Mouse (Mus musculus) urinary bladder, adult 2 months (tissue): ENCODE data around the gene Ppp1r36. TPM values are rescaled to one million over a fixed set of nuclear protein-coding genes. Genes with fewer than 3 reads are reported as not detected.

Experiments
- DNase-seq: peaks from one replicate; pipeline ENCODE4 v3.0.0; 2022; ENCODE audit warnings: low spot score
- polyA plus RNA-seq: library from polyadenylated mRNA; depleted of rRNA; stranded (reverse); fragments of >200 nt; gene quantifications from 2 replicates; pipeline ENCODE4 v1.2.3, GENCODE M21; 2012; rRNA removed

The Ppp1r36 gene
- 11.8 TPM in 2 replicates for polyA plus RNA-seq

GRCm38 (mm10) chr12:76417433-76417854 lies at the start of gene Ppp1r36:
Gene Ppp1r36 (plus strand): TSS chr12:76417538.
- DNase-seq, result peak; percentile 44

- no peak for DNase-seq
These were observed 49.0 kb upstream of the Ppp1r36 start for GRCm38 (mm10) chr12:76368201-76368789.

DNA sequence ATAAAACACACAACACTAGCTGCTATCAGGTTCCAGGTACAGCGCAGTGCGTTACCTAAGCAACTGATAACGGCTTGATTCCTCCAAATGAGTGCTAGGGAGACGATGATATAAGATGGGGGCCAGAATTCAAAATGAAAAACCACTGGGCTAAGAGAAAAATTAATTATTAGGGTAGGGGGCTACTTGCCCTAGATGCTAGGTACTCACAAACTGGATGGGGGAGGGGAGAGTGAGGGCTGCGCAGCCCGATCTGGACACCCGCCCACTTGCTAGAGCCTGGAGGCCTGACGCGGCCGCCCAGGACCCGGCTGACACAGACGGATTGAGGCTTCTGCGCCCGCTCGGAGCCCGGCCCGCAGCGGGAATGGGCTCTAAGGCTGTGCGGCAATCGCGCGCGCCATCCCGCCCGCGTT lies 48.5 kb upstream of the Ppp1r36 start:
- DNase-seq, result no peak

GRCm38 (mm10) chr12:76369206-76369977 lies 47.9 kb upstream of the Ppp1r36 start, which contains the start of gene Zbtb25:
Gene Zbtb25 (minus strand): TSS chr12:76369602.
- peak; percentile 70 for DNase-seq

- peak; percentile 86 for DNase-seq
These were observed 47.1 kb upstream of the Ppp1r36 start, which contains the start of gene Zbtb1 for GRCm38 (mm10) chr12:76369978-76370830. Gene Zbtb1 (plus strand): TSS chr12:76370266.

DNA sequence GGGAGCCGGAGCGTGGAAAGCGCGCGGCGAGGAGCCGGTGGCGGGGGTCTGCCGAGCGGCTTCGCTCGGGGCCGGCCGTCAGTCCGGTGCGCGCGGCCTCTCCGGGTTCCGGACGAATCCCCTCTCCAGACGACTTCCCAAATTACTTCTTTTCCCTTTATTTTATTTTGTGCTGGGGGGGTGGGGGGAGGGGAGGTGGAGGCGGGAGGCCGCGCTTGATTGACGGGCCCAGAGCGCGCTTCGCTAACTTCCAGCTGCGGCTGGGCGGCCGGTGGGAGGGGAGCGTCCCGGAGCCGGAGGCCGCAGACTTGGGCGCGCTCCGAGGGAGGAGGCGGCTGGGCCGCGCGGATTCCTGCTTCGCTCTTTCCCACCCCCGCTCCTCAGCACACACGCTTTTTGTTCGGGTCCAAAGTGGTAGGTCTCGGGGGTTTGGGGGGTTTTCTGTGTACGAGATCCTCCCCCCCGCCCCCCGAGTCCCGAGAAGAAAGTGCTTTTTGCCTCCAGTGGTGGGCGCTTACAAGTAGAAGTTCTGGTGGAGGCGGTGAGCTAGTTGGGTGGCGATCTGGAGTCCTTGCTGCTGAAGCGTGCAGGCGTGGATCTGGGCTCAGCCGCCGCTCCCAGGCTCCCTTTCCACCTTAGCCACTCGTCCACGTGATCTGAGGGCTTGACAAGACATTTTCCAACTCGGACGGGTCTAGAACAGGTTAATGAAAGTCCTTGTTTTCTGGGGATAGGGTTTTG lies 46.3 kb upstream of the Ppp1r36 start:
- DNase-seq, result peak; percentile 70

DNA sequence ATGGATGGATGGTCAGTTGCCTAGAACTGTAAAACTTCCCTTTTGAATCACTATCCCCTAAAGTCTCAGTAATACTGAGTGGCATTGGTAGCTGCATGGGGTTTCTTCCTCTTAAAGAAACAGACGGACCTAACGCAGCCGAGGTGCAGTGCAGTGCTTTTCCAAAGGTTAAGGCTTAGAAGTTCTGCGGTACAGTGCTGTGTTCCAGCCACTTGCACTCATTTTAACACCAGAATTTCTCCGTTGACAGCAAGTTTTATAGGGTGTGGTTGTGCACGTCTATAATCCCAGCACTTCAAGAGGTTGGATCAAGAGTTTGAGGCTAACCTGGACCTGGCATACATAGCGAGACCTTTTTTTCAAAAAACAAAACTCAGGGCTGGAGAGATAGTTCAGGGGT lies 45.3 kb upstream of the Ppp1r36 start:
- no peak for DNase-seq

DNA sequence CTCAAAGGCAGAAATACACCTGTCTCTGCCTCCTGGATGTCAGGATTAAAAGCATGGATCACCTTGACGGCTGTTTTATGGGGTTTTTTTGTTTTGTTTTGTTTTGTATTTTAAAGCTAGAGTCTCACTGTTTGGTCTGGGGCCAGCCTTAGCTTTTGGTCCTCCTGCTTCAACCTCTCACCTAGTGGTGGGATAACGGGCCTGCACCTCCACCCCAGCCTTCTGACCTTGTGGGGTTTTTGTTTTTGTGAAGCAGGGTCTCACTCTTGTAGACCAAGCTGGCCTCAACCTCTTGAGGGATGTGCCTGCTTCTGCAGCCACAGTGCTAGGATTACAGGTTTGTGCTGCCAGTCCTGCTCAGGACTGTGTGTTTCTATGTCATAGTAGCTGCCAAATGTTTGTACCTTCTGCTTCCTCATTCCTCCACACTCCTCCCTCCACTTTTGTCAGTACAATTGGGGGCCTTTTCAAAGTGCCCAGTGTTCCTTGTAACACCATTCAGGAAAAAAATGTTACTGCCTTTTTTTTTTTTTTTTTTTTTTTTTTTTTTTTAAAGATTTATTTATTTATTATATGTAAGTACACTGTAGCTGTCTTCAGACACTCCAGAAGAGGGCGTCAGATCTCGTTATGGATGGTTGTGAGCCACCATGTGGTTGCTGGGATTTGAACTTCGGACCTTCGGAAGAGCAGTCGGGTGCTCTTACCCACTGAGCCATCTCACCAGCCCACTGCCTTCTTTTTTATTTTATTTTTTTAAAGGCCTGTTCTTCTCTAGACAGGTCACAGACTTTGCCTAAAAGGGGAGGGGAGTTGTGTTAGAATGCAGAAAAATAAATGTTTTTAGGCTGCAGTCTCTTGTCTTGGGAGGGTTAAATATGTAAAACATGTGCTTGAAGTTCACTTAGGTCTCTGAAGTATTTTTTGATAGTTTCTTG lies 44.2 kb upstream of the Ppp1r36 start:
- DNase-seq, result no peak

DNA sequence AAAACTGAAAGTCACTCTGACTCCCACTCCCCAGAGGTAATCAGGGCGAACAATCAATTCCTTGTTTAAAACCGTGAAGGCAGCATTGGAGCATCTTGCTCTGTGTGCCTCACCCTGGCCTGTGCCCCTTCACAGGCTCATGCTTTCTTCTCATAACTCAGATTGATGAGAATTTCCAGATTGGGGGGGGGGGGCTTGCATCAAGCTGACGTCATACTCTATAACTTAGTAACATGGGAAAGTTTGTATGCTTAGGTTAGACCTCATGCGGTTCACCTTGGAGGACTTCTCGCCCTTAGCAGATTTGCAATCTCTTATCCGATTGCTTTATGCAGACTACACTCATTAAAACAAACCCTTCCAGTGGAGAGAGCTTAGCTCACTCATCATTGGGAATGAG lies 43.3 kb upstream of the Ppp1r36 start:
- DNase-seq, result no peak

DNA sequence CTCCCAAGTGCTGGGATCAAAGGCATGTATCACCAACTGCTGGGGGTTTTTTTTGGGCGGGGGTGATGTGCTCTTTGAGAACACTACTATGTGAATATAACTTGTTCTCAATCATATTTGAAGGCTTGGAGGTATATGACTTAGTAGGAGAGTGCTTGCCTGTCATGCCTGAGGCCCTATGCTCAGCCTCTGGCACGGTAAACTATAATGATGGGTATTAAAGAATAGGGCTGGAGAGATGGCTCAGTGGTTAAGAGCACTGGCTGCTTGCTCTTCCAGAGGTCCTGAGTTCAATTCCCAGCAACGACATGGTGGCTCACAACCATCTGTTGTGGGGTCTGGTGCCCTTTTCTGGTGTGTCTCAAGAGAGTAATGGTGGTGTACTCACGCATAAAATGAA lies 42.4 kb upstream of the Ppp1r36 start:
- DNase-seq, result no peak

- DNase-seq, result no peak
These were observed 41.8 kb upstream of the Ppp1r36 start for GRCm38 (mm10) chr12:76375506-76375905.

- no peak for DNase-seq
These were observed 40.7 kb upstream of the Ppp1r36 start for GRCm38 (mm10) chr12:76376649-76377048.

DNA sequence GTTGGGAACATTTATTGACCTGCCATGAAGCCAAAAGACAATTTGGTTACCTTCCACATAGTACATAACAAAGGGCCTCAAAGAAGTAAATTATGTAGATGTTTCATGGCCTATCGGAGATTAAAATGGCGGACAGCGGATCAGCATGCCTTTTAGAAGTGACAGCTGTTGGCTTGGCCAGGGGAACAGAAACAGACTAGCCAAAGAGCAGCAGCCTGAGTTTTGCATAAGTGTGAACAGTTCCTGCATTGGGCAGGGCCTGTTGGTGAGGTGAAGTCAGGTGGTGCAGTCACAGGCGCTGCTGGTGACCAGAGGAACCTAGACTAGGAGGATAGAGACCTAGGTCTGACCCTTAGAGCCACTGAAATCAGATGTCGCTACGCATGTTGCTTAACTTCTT lies 40.3 kb upstream of the Ppp1r36 start:
- no peak for DNase-seq

DNA sequence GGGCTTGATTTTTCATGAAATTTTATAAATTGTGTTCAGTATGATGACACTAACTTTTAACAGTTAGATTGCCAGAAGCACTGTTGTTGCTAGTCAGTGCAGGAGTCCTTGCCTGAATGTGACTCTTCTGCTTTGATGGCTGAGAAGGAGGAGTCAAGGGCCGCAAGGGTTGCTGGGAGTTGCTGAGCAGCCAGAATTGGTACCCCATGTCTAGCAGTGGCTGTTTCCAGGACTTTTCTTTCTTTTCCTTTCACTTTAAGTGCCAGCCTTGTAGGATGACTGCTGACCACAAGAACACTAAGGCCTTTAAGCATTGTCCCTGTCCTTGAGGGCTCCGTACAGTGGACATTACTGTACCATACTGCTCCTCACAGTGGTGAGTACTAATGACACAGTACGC lies 39.6 kb upstream of the Ppp1r36 start:
- DNase-seq, result no peak

GRCm38 (mm10) chr12:76378556-76378955 lies 38.8 kb upstream of the Ppp1r36 start:
- DNase-seq, result no peak

GRCm38 (mm10) chr12:76380151-76380550 lies 37.2 kb upstream of the Ppp1r36 start:
- DNase-seq, result no peak

DNA sequence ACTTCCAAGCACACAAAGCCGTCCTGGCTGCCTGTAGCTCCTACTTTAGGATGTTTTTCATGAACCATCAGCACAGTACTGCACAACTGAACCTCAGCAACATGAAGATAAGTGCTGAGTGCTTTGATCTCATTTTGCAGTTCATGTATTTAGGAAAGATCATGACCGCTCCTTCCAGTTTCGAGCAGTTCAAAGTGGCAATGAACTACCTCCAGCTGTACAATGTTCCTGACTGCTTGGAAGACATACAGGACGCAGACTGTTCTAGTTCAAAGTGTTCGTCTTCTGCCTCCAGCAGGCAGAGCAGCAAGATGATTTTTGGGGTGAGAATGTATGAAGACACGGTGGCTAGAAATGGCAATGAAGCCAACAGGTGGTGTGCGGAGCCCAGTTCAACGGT lies 32.0 kb upstream of the Ppp1r36 start:
- no peak for DNase-seq

GRCm38 (mm10) chr12:76388794-76389193 lies 28.5 kb upstream of the Ppp1r36 start:
- no peak for DNase-seq

- no peak for DNase-seq
These were observed 25.6 kb upstream of the Ppp1r36 start for GRCm38 (mm10) chr12:76391595-76392271.

DNA sequence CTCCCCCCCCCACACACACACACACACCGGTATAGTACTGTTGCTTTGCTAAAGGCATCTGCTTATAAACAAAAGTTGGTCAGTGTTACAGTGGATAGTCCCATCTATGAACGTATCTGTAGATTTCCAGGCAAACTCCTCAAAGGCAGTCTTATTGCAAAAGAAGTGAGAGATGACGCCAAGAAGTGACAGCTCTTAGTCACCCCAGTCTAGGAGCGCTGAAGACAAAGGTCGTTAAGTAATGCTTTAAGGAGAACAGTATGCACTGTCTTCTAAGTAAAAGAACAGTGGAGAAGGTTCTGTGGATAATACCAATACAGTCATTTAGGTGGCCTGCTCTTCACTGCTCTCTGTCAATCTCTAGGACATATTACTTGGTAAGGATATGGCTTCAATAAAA lies 24.4 kb upstream of the Ppp1r36 start:
- no peak for DNase-seq
